Mouse (Mus musculus) neural tube, embryonic 10.5 days (tissue): Measurements from ENCODE around the gene Rab5b.
"Not testable (repeated sequence)": the region's sequence is repeated elsewhere in the genome, so short reads cannot be mapped to it uniquely, and the experiment has no call there.

Source experiments
- DNase-seq: peaks from one replicate; pipeline ENCODE4 v3.0.0-alpha.2; 2017; ENCODE audit warnings: low spot score; ENCODE audit errors: extremely low spot score

Gene Rab5b

DNA sequence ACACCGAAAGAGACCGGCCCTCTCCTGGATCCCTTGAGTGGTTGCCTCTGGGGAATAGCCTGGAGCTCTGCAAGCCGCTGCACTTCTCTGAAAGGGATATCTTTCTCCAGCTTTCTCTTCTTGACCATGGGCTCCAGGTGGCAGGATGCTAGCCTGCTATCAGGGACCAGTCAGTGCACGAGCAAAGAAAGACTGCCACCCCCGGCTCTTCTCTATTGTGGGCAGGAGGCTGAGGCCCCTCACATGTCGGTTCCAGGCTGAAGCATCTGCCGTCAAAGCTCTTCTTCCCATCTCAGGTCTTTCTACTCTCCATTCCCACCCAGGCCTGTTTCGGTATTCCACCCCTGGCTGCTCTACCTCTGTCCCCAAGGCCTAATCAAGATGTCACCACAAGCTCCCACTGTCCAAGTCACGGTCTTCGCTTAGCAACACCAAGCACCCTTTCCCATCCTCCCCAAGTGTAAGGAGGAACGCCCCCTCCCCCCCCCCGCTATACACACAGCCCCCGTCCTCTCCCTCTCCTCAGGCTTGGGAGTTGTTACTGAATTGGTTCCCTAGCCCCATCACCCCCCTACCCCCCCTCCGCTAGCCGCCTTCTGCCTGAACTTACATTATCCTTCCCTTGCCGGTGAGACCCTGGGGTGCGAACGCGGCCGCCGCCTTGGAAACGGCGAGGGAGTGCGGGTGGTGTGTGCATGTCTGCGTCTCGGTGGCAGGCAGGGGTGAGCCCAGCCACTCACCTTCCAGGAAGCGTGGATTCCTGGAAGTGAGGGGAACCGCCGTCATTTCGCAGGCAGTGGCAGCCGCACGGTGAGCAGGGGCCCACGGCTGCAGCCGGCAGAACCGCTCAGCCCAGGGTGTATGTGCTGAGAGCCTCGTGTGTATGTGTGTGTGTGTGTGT, 50.7 kb downstream of the Rab5b start, which contains the start of gene Ikzf4:
TSS of gene Ikzf4 (minus strand) at position 881 of the 901 bp plus-strand sequence.
- peak; percentile 66 for DNase-seq

- DNase-seq: no peak
These were observed 53.3 kb downstream of the Rab5b start for GRCm38 (mm10) chr10:128642749-128643148.

DNA sequence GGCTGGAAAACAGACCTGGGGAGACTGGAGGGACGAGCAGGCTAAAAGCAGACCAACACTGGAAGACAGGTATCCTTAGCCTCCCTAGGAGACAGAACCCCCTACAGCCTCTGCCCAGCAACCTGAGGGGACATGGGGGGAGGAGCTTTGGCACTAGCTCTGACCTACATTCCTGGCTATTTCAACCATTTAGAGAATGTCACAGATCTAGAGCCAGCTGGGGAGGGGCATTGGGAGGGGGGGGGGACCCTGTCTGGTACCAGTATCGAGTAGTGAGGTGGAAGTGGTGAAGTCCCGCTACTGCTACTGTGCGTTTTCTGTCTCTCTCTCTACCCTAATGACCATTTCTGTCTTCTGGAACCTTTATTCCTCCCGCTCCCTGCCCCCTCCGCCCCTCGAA, 54.2 kb downstream of the Rab5b start:
- DNase-seq: no peak

DNA sequence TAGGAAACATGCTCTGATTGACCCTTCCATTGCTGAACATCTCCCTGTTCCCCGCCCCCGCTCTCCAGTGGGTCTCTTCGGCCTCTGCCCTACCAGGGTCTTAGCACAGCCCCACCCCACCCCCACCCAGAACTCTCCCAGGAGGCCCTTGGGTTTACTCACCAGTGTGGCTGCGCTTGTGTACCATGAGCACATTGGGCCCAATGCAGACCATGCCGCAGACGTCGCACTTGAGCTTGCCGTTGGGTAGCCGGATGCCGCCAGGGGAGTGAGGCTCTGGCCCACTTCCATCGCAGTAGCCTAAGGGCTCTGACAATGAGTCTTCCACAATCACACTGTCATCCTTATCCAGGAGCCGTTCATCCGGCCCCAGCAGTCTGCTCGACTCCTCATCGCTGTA, 55.2 kb downstream of the Rab5b start:
- no peak for DNase-seq

GRCm38 (mm10) chr10:128639999-128640398, 56.1 kb downstream of the Rab5b start:
- no peak for DNase-seq

DNA sequence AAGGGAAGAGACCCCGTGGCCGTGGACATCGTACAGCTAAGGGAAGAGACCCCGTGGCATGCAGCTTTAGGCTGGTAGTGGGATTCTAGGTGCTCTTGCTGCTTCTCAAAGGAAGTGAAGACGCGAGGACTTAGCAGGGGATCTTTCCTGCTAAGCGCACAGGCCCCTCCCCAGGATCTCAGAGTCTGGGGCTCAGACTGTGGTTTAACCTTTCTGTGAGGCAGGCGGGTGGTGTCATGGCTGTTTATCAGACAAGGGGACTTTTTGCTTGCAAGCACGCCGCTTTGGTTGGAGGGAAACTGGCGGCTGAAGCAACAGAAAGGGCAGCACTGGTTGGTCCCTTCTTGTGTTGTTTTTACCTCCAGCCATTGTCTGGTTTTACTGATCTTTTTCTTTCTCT, 59.1 kb downstream of the Rab5b start:
- peak; percentile 29 for DNase-seq

DNA sequence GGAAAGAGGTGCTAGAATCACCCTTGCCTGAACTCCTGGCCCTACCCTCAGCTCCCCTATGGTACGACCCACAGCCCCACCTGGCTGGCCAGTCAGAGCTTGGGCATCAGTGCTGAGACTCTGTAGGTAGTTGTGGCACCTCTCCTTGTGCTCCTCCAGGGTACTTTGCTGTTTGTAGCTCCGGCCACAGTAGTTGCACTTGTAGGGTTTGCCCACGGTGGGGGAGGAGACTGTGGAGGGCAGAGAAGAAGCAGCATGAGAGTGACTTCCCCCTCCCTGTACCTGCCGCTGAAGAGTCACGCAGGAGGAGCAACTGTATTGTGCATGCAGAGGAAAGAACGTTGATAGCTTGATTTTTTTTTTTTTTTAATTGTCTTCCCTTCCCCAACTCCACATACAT, 59.5 kb downstream of the Rab5b start:
- no peak for DNase-seq

- DNase-seq: no peak
These were observed 60.4 kb downstream of the Rab5b start for GRCm38 (mm10) chr10:128635697-128636096.

DNA sequence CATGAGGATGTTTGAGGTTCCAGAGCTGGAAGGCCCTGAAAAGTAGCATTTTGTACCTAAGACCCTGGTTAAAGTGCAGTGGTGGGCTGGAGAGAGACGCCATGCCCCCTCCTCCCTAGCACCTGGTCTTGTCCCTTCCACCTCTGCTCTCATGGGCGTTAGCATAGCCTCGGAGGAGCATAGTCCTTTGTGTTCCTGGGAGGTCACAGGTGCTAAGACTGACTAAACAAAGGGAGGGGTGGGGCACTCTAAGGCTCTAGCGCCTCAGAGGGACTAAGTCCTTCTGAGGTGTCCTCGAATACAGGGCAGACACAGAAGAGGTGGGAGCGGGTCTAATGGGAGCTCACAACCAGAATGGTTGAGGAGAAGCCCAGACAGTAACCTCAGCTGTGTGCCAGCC, 64.5 kb downstream of the Rab5b start:
- DNase-seq: no peak

DNA sequence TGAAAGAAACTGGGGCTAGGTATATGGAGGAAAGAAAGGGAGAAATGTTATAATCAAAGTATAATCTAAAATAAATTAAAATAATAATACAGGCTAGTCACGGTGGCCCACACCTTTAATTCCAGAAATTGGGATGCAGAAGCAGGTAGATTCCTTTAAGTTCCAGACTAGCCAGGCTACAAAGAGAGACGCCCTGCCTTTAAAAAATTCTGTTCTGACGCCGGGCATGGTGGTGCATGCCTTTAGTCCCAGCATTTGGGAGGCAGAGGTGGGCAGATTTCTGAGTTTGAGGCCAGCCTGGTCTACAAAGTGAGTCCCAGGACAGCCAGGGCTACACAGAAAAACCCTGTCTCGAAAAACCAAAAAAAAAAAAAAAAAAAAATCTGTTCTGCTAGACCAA, 65.8 kb downstream of the Rab5b start:
- not testable (repeated sequence) for DNase-seq

DNA sequence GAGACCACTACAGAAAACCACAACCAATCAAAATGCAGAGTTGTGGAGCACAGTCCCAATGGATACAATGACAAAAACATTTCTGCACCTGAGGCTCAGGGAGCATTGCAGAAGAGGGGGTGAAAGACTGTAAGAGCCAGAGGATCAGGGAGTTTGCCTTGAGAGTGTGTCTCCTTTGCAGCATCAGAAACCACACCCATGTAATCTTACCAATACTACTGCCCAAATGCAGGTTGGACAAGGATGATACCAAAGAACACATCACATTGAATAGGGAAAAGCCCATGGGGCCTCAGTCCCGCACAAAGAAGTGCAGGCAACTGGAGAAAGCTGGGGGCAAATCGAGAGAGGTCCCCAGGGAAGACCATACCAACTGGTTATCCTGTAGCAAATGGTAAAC, 66.3 kb downstream of the Rab5b start:
- DNase-seq: no peak

GRCm38 (mm10) chr10:128627398-128628317, 68.4 kb downstream of the Rab5b start:
- no peak for DNase-seq
